Comparison of ENCODE assay signal across 20 mouse cellular contexts in genomic region chr16:37953991-37954942, GRCm38 (mm10). TPM values are rescaled to one million over a fixed set of nuclear protein-coding genes. Genes with fewer than 3 reads are reported as not detected.
A peak's percentile ranks its signal among the peaks of the same experiment; 100 is the strongest.
DNase-seq lines count a peak whose midpoint lies in the region; ATAC-seq lines count a peak whose summit lies in the region.
"Had no signal": no experiment of that assay in that cellular context is flagged by ENCODE, and none has a peak within 500 bp of the region (broad histone marks: within the 10 kb centered on the region; RNA-seq: fewer than 3 reads in every experiment).

No protein-coding gene starts in this region.

- no peaks in the 10 kb centered on the region for H3K36me3 ChIP-seq in kidney, embryonic 14.5 days (ENCODE audit: control insufficient read depth, insufficient read depth, low read length)
- H3K36me3 ChIP-seq in midbrain, embryonic 13.5 days: no peaks in the 10 kb centered on the region
- H3K36me3 ChIP-seq in neural tube, embryonic 15.5 days: no peaks in the 10 kb centered on the region
- H3K36me3 ChIP-seq: kidney, embryonic 15.5 days; limb, embryonic 13.5 days; liver, embryonic 15.5 days had no signal

- no peaks in the 10 kb centered on the region for H3K27me3 ChIP-seq in kidney, embryonic 14.5 days (ENCODE audit: control insufficient read depth, insufficient read depth, low read length)
- no peaks in the 10 kb centered on the region for H3K27me3 ChIP-seq in midbrain, embryonic 13.5 days
- no peaks in the 10 kb centered on the region for H3K27me3 ChIP-seq in neural tube, embryonic 15.5 days (replicated peaks)
- H3K27me3 ChIP-seq: CH12.LX; kidney, embryonic 15.5 days; limb, embryonic 13.5 days; liver, embryonic 15.5 days had no signal

- no peak overlapping the region for H3K4me3 ChIP-seq in kidney, embryonic 14.5 days (ENCODE audit: low read length)
- H3K4me3 ChIP-seq in brown adipose tissue, adult 24 weeks (ENCODE audit: insufficient read depth, low read depth, low read length): no peak overlapping the region
- H3K4me3 ChIP-seq in midbrain, embryonic 13.5 days (replicated peaks): no peak overlapping the region
- H3K4me3 ChIP-seq in neural tube, embryonic 15.5 days (replicated peaks): no peak overlapping the region
- H3K4me3 ChIP-seq: gastrocnemius, adult 2 months; heart, adult 2 months; kidney, embryonic 15.5 days; limb, embryonic 13.5 days; liver, embryonic 15.5 days had no signal

- no peak overlapping the region for H3K9ac ChIP-seq in kidney, embryonic 14.5 days (ENCODE audit: low read depth, low read length)
- no peak overlapping the region; the same call in 1 of the 2 replicates for H3K9ac ChIP-seq in midbrain, embryonic 13.5 days (replicated peaks)
- H3K9ac ChIP-seq in neural tube, embryonic 15.5 days (replicated peaks): no peak overlapping the region
- H3K9ac ChIP-seq: forebrain, postnatal 0 days; kidney, embryonic 15.5 days; limb, embryonic 13.5 days; liver, embryonic 15.5 days had no signal

- DNase-seq in kidney, adult 18-20 months: no peak
- no peak for DNase-seq in heart, postnatal 36 days
- no peak for DNase-seq in cerebellum, adult 9-10 months
- DNase-seq: adrenal gland, postnatal 36 days; cerebellum, postnatal 10 days; forebrain, postnatal 0 days; gastrocnemius, adult 2 months; heart, adult 2 months; thymus, postnatal 36 days had no signal

- WGBS in kidney, embryonic 14.5 days: 50% methylated on average over 12 of the region's 12 CpGs
- 74% methylated on average over 12 of the region's 12 CpGs for WGBS in midbrain, embryonic 13.5 days
- WGBS in neural tube, embryonic 15.5 days: 69% methylated on average over 12 of the region's 12 CpGs

- 0 out of 2 replicates have a peak, but pooled peaks have one; percentile 10 for ATAC-seq in kidney, embryonic 14.5 days (ENCODE audit: low FRiP score, low TSS enrichment)
- peak; percentile 35; the same call in 1 of the 2 replicates for ATAC-seq in midbrain, embryonic 13.5 days
- ATAC-seq in neural tube, embryonic 15.5 days (ENCODE audit: low FRiP score): no peak
- ATAC-seq: activated CD4-positive, CD25-positive, alpha-beta regulatory T cell, adult 4 months; lung, postnatal 0 days had no signal

- intact Hi-C loops in heart, postnatal 36 days (cut with DNase I): no loop called here

- no peak overlapping the region for H3K4me2 ChIP-seq in kidney, embryonic 14.5 days (replicated peaks; ENCODE audit: low read depth, low read length)
- no peak overlapping the region for H3K4me2 ChIP-seq in midbrain, embryonic 13.5 days (replicated peaks)
- H3K4me2 ChIP-seq in neural tube, embryonic 15.5 days: no peak overlapping the region
- H3K4me2 ChIP-seq: kidney, embryonic 15.5 days; limb, embryonic 13.5 days; liver, embryonic 15.5 days had no signal

- no peaks in the 10 kb centered on the region for H3K9me3 ChIP-seq in kidney, embryonic 14.5 days (ENCODE audit: control insufficient read depth, low read length)
- H3K9me3 ChIP-seq in midbrain, embryonic 13.5 days: no peaks in the 10 kb centered on the region
- no peaks in the 10 kb centered on the region for H3K9me3 ChIP-seq in neural tube, embryonic 15.5 days (replicated peaks)
- H3K9me3 ChIP-seq: kidney, embryonic 15.5 days; limb, embryonic 13.5 days; liver, embryonic 15.5 days; megakaryocyte, embryonic 14.5 days had no signal

- H3K27ac ChIP-seq in kidney, embryonic 14.5 days (ENCODE audit: low read depth, low read length): no peak overlapping the region
- peak overlapping the region; percentile 48 for H3K27ac ChIP-seq in brown adipose tissue, adult 24 weeks (replicated peaks; ENCODE audit: low read depth, low read length)
- H3K27ac ChIP-seq in midbrain, embryonic 13.5 days: peak overlapping the region; percentile 54
- peak overlapping the region; percentile 64 for H3K27ac ChIP-seq in neural tube, embryonic 15.5 days (replicated peaks)
- H3K27ac ChIP-seq: gastrocnemius, adult 2 months; heart, adult 2 months; kidney, embryonic 15.5 days; limb, embryonic 13.5 days; liver, embryonic 15.5 days had no signal

- peaks cover 5% of the 10 kb centered on the region for H3K4me1 ChIP-seq in kidney, embryonic 14.5 days (ENCODE audit: control insufficient read depth, insufficient read depth, low read length)
- peaks cover 8% of the 10 kb centered on the region for H3K4me1 ChIP-seq in brown adipose tissue, adult 24 weeks (ENCODE audit: control insufficient read depth, insufficient read depth, insufficient read length, low read length)
- H3K4me1 ChIP-seq in midbrain, embryonic 13.5 days (replicated peaks): peaks cover 37% of the 10 kb centered on the region
- H3K4me1 ChIP-seq in neural tube, embryonic 15.5 days: peaks cover 9% of the 10 kb centered on the region; the same call in 1 of the 2 replicates
- H3K4me1 ChIP-seq: liver, embryonic 15.5 days had no signal

RNA-seq across cellular contexts. Expression of gene Gpr156, which starts 38.0 kb away (rescaled TPM):
- 0.57 and 1.1 TPM in 2 replicates for polyA plus RNA-seq in kidney, embryonic 14.5 days (2014; fragmentation: Nextera tagmentation; extraction: Ambion mirVana)
- 0.44 TPM in 1 of 2 replicates, not detected in the other for polyA plus RNA-seq in brown adipose tissue, adult 24 weeks (2012; ENCODE audit: insufficient read depth, insufficient read length, missing spikeins)
- 8.2 and 9.4 TPM in 2 replicates for polyA plus RNA-seq in midbrain, embryonic 13.5 days (2015; fragmentation: Nextera tagmentation; extraction: Ambion mirVana)
- polyA plus RNA-seq in neural tube, embryonic 15.5 days (2015; fragmentation: Nextera tagmentation; extraction: Ambion mirVana): 3.3 and 4.0 TPM in 2 replicates
- total RNA-seq in heart, postnatal 36 days (2021): not detected
- total RNA-seq: gastrocnemius, adult 2 months had no signal
- polyA plus RNA-seq: activated CD4-positive, CD25-positive, alpha-beta regulatory T cell, adult 4 months; liver, embryonic 15.5 days had no signal
